14 mouse cellular contexts compared by ENCODE assay signal in the genomic region with DNA sequence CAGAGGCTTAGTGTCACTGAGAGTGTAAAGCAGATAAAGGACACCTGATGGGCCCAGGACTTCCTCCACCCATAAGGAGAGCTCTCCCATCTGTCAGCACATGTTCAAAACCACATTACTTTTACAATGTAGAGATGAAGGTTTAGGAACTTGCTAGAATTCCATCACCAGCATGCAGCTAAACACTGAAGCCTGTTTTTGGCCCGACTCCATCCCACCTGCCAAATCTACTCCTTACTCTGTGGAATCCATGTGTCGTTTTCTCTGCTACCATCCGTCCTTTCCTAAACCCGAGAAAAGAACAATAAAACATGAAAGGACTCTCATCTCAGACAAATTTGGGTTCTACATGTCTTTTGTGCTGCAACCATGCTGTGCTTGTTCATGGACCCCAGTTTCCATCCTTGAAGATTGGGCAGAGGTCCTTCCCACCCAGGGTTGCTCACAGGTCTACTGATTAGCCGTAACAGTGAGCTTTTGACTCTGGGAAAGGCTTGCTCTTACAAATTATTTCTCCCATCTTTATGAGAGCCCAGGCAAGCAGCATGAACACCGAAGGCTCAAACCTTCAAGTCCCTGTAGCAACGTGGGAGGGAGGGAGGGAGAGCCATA.
DNase-seq lines count a peak whose midpoint lies in the region; ATAC-seq lines count a peak whose summit lies in the region.
"Had no signal": no experiment of that assay in that cellular context is flagged by ENCODE, and none has a peak within 500 bp of the region (broad histone marks: within the 10 kb centered on the region; RNA-seq: fewer than 3 reads in every experiment).

No protein-coding gene starts in this region.

- peaks cover 71% of the 10 kb centered on the region for H3K27me3 ChIP-seq in hindbrain, embryonic 10.5 days (ENCODE audit: insufficient read depth, poor library complexity, severe bottlenecking)
- peaks cover 34% of the 10 kb centered on the region for H3K27me3 ChIP-seq in hindbrain, embryonic 13.5 days
- 0 out of 2 replicates have a peak, but pooled peaks cover 10% of the 10 kb centered on the region for H3K27me3 ChIP-seq in forebrain, embryonic 12.5 days
- H3K27me3 ChIP-seq: heart, embryonic 13.5 days had no signal

- peaks cover 45% of the 10 kb centered on the region for H3K4me1 ChIP-seq in hindbrain, embryonic 10.5 days (replicated peaks)
- peaks cover 6% of the 10 kb centered on the region; the same call in 1 of the 2 replicates for H3K4me1 ChIP-seq in hindbrain, embryonic 13.5 days (replicated peaks)
- H3K4me1 ChIP-seq in forebrain, embryonic 12.5 days: peaks cover 41% of the 10 kb centered on the region

- no peak overlapping the region for H3K4me2 ChIP-seq in hindbrain, embryonic 13.5 days
- no peak overlapping the region for H3K4me2 ChIP-seq in forebrain, embryonic 12.5 days
- H3K4me2 ChIP-seq: heart, embryonic 13.5 days had no signal

- peak overlapping the region; percentile 11; the same call in 1 of the 2 replicates for H3K4me3 ChIP-seq in hindbrain, embryonic 10.5 days
- no peak overlapping the region for H3K4me3 ChIP-seq in hindbrain, embryonic 13.5 days
- H3K4me3 ChIP-seq in forebrain, embryonic 12.5 days (replicated peaks): no peak overlapping the region
- H3K4me3 ChIP-seq: heart, embryonic 13.5 days had no signal

- H3K9ac ChIP-seq in hindbrain, embryonic 13.5 days: no peak overlapping the region
- H3K9ac ChIP-seq in forebrain, embryonic 12.5 days: no peak overlapping the region
- H3K9ac ChIP-seq: heart, embryonic 13.5 days; liver, embryonic 14.5 days had no signal

- no peak for DNase-seq in hindbrain, embryonic 10.5 days (ENCODE audit: low spot score)
- peak; percentile 8 for DNase-seq in right cerebral cortex, postnatal 4 days
- no peak for DNase-seq in right cerebral cortex, adult 18-20 months
- DNase-seq in spleen, postnatal 10 days (ENCODE audit: low spot score in 2 of 2): no peak
- no peak for DNase-seq in gastrocnemius, adult 18-20 months (ENCODE audit: low spot score)
- DNase-seq: B cell, adult 2 months; gastrocnemius, postnatal 25 days; kidney, postnatal 10 days had no signal

- H3K27ac ChIP-seq in hindbrain, embryonic 10.5 days: peak overlapping the region; percentile 68
- H3K27ac ChIP-seq in hindbrain, embryonic 13.5 days: no peak overlapping the region
- peak overlapping the region; percentile 74 for H3K27ac ChIP-seq in forebrain, embryonic 12.5 days
- H3K27ac ChIP-seq: heart, embryonic 13.5 days; liver, embryonic 14.5 days had no signal

- no peaks in the 10 kb centered on the region for H3K9me3 ChIP-seq in hindbrain, embryonic 10.5 days
- H3K9me3 ChIP-seq in hindbrain, embryonic 13.5 days: no peaks in the 10 kb centered on the region
- no peaks in the 10 kb centered on the region for H3K9me3 ChIP-seq in forebrain, embryonic 12.5 days
- H3K9me3 ChIP-seq: heart, embryonic 13.5 days had no signal

- no peaks in the 10 kb centered on the region for H3K36me3 ChIP-seq in hindbrain, embryonic 10.5 days
- no peaks in the 10 kb centered on the region for H3K36me3 ChIP-seq in hindbrain, embryonic 13.5 days
- H3K36me3 ChIP-seq in forebrain, embryonic 12.5 days (replicated peaks): no peaks in the 10 kb centered on the region
- H3K36me3 ChIP-seq: heart, embryonic 13.5 days had no signal

- ATAC-seq in hindbrain, embryonic 13.5 days (ENCODE audit: low FRiP score): no peak
- ATAC-seq in forebrain, embryonic 12.5 days (ENCODE audit: low FRiP score): no peak
- no peak for ATAC-seq in megakaryocyte-erythroid progenitor cell, adult 5-6 weeks (replicated peaks; ENCODE audit: low FRiP score, low TSS enrichment, poor library complexity, severe bottlenecking)
- ATAC-seq: intestine, postnatal 0 days had no signal

- WGBS in hindbrain, embryonic 10.5 days: 41% methylated on average over 7 of the region's 7 CpGs
- WGBS in hindbrain, embryonic 13.5 days: 20% methylated on average over 7 of the region's 7 CpGs
- WGBS in forebrain, embryonic 12.5 days: 11% methylated on average over 7 of the region's 7 CpGs
